Mouse (Mus musculus): ENCODE measurements around the gene Mettl16. TPM values are rescaled to one million over a fixed set of nuclear protein-coding genes. Genes with fewer than 3 reads are reported as not detected.

Mettl16 gene
- polyA plus RNA-seq, 1 experiment from 2014 or later: 55.4 TPM

- no peak overlapping the region for H3K9ac ChIP-seq
- 87% methylated on average over 13 of the region's 13 CpGs for WGBS
- H3K36me3 ChIP-seq: peaks cover 54% of the 10 kb centered on the region
- H3K9me3 ChIP-seq (replicated peaks): 0 out of 2 replicates have a peak, but pooled peaks cover 3% of the 10 kb centered on the region
- no peak overlapping the region for H3K27ac ChIP-seq
- peaks cover 57% of the 10 kb centered on the region for H3K4me1 ChIP-seq
- no peak for ATAC-seq (replicated peaks; ENCODE audit: low FRiP score)
- no peaks in the 10 kb centered on the region for H3K27me3 ChIP-seq
- H3K4me3 ChIP-seq (replicated peaks): no peak overlapping the region
- H3K4me2 ChIP-seq: no peak overlapping the region
Measured at GRCm38 (mm10) chr11:74842045-74842444, 71.4 kb downstream of the Mettl16 start.

GRCm38 (mm10) chr11:74842656-74843434 lies 72.2 kb downstream of the Mettl16 start:
- ATAC-seq (replicated peaks; ENCODE audit: low FRiP score): no peak
- Histone ChIP-seq H3K9me3 (replicated peaks) (0 out of 2 replicates have a peak, but pooled peaks cover 3% of the 10 kb centered on the region), H3K9ac (no peak overlapping the region), H3K27ac (no peak overlapping the region), H3K36me3 (peaks cover 54% of the 10 kb centered on the region), H3K27me3 (no peaks in the 10 kb centered on the region), H3K4me1 (peaks cover 52% of the 10 kb centered on the region), H3K4me2 (no peak overlapping the region), H3K4me3 (replicated peaks) (no peak overlapping the region)
- 88% methylated on average over 22 of the region's 22 CpGs for WGBS

GRCm38 (mm10) chr11:74843435-74843714 lies 72.7 kb downstream of the Mettl16 start:
- H3K9ac ChIP-seq: no peak overlapping the region
- H3K27me3 ChIP-seq: no peaks in the 10 kb centered on the region
- H3K27ac ChIP-seq: no peak overlapping the region
- no peak for ATAC-seq (replicated peaks; ENCODE audit: low FRiP score)
- WGBS: 70% methylated on average over 2 of the region's 2 CpGs
- H3K4me2 ChIP-seq: no peak overlapping the region
- 0 out of 2 replicates have a peak, but pooled peaks cover 3% of the 10 kb centered on the region for H3K9me3 ChIP-seq (replicated peaks)
- H3K36me3 ChIP-seq: peaks cover 54% of the 10 kb centered on the region
- no peak overlapping the region for H3K4me3 ChIP-seq (replicated peaks)
- peaks cover 55% of the 10 kb centered on the region for H3K4me1 ChIP-seq

GRCm38 (mm10) chr11:74843761-74844160 lies 73.1 kb downstream of the Mettl16 start:
- ATAC-seq (replicated peaks; ENCODE audit: low FRiP score): no peak
- Histone ChIP-seq H3K4me1 (peaks cover 59% of the 10 kb centered on the region), H3K9me3 (replicated peaks) (0 out of 2 replicates have a peak, but pooled peaks cover 3% of the 10 kb centered on the region), H3K27ac (no peak overlapping the region), H3K4me2 (no peak overlapping the region), H3K4me3 (replicated peaks) (no peak overlapping the region), H3K9ac (no peak overlapping the region), H3K27me3 (no peaks in the 10 kb centered on the region), H3K36me3 (peaks cover 54% of the 10 kb centered on the region)
- 69% methylated on average over 5 of the region's 5 CpGs for WGBS

GRCm38 (mm10) chr11:74845784-74846183 lies 75.2 kb downstream of the Mettl16 start:
- Histone ChIP-seq H3K36me3 (peaks cover 41% of the 10 kb centered on the region), H3K9me3 (replicated peaks) (0 out of 2 replicates have a peak, but pooled peaks cover 3% of the 10 kb centered on the region), H3K4me1 (peaks cover 52% of the 10 kb centered on the region), H3K9ac (no peak overlapping the region), H3K27me3 (no peaks in the 10 kb centered on the region), H3K4me2 (no peak overlapping the region), H3K4me3 (replicated peaks) (no peak overlapping the region), H3K27ac (no peak overlapping the region)
- ATAC-seq (replicated peaks; ENCODE audit: low FRiP score): no peak
- WGBS: 67% methylated on average over 3 of the region's 3 CpGs

GRCm38 (mm10) chr11:74847919-74848521 lies 77.4 kb downstream of the Mettl16 start:
- Histone ChIP-seq H3K27me3 (no peaks in the 10 kb centered on the region), H3K4me2 (peak overlapping the region; percentile 41), H3K9me3 (replicated peaks) (0 out of 2 replicates have a peak, but pooled peaks cover 3% of the 10 kb centered on the region), H3K36me3 (peaks cover 26% of the 10 kb centered on the region), H3K9ac (no peak overlapping the region), H3K27ac (peak overlapping the region; percentile 81), H3K4me3 (replicated peaks) (no peak overlapping the region; the same call in 1 of the 2 replicates), H3K4me1 (peaks cover 50% of the 10 kb centered on the region)
- 4% methylated on average over 13 of the region's 13 CpGs for WGBS
- ATAC-seq (replicated peaks; ENCODE audit: low FRiP score): peak; percentile 74

GRCm38 (mm10) chr11:74850998-74851661 lies 80.5 kb downstream of the Mettl16 start:
- 0 out of 2 replicates have a peak, but pooled peaks have one; percentile 22 for ATAC-seq (replicated peaks; ENCODE audit: low FRiP score)
- Histone ChIP-seq H3K4me2 (no peak overlapping the region), H3K36me3 (peaks cover 9% of the 10 kb centered on the region), H3K9me3 (replicated peaks) (no peaks in the 10 kb centered on the region), H3K27me3 (no peaks in the 10 kb centered on the region), H3K4me3 (replicated peaks) (no peak overlapping the region), H3K4me1 (peaks cover 45% of the 10 kb centered on the region), H3K9ac (no peak overlapping the region), H3K27ac (peak overlapping the region; percentile 79)
- 60% methylated on average over 14 of the region's 14 CpGs for WGBS

GRCm38 (mm10) chr11:74857756-74858155 lies 87.1 kb downstream of the Mettl16 start:
- WGBS: 83% methylated on average over 9 of the region's 9 CpGs
- no peaks in the 10 kb centered on the region for H3K27me3 ChIP-seq

GRCm38 (mm10) chr11:74862129-74862528 lies 91.5 kb downstream of the Mettl16 start:
- H3K36me3 ChIP-seq: peaks cover 6% of the 10 kb centered on the region; the same call in 1 of the 2 replicates
- no peak overlapping the region for H3K4me3 ChIP-seq (replicated peaks)
- peaks cover 17% of the 10 kb centered on the region for H3K4me1 ChIP-seq
- WGBS: 72% methylated on average over 5 of the region's 5 CpGs
- no peak overlapping the region for H3K4me2 ChIP-seq
- H3K27me3 ChIP-seq: no peaks in the 10 kb centered on the region
- no peaks in the 10 kb centered on the region for H3K9me3 ChIP-seq (replicated peaks)
- no peak overlapping the region for H3K27ac ChIP-seq
- ATAC-seq (replicated peaks; ENCODE audit: low FRiP score): no peak
- no peak overlapping the region for H3K9ac ChIP-seq

More at GRCm38 (mm10) chr11:74857756-74858155, 87.1 kb downstream of the Mettl16 start:
- peaks cover 10% of the 10 kb centered on the region for H3K4me1 ChIP-seq
- H3K9me3 ChIP-seq (replicated peaks): no peaks in the 10 kb centered on the region
- peaks cover 9% of the 10 kb centered on the region for H3K36me3 ChIP-seq
- H3K9ac ChIP-seq: no peak overlapping the region
- no peak overlapping the region for H3K27ac ChIP-seq
- H3K4me3 ChIP-seq (replicated peaks): no peak overlapping the region
- ATAC-seq (replicated peaks; ENCODE audit: low FRiP score): no peak
- H3K4me2 ChIP-seq: no peak overlapping the region

GRCm38 (mm10) chr11:74863471-74863870 lies 92.8 kb downstream of the Mettl16 start:
- Histone ChIP-seq H3K9me3 (replicated peaks) (no peaks in the 10 kb centered on the region), H3K4me1 (peaks cover 17% of the 10 kb centered on the region), H3K27ac (no peak overlapping the region), H3K27me3 (no peaks in the 10 kb centered on the region), H3K4me2 (peak overlapping the region; percentile 15; the same call in 1 of the 2 replicates), H3K4me3 (replicated peaks) (no peak overlapping the region), H3K9ac (no peak overlapping the region), H3K36me3 (peaks cover 18% of the 10 kb centered on the region)
- WGBS: 35% methylated on average over 11 of the region's 11 CpGs
- ATAC-seq (replicated peaks; ENCODE audit: low FRiP score): no peak

- H3K27me3 ChIP-seq: no peaks in the 10 kb centered on the region
- no peaks in the 10 kb centered on the region for H3K9me3 ChIP-seq (replicated peaks)
- peaks cover 17% of the 10 kb centered on the region for H3K4me1 ChIP-seq
- no peak overlapping the region for H3K9ac ChIP-seq
- 83% methylated on average over 9 of the region's 9 CpGs for WGBS
- H3K4me3 ChIP-seq (replicated peaks): no peak overlapping the region
- H3K36me3 ChIP-seq: peaks cover 18% of the 10 kb centered on the region
- H3K27ac ChIP-seq: no peak overlapping the region
- no peak for ATAC-seq (replicated peaks; ENCODE audit: low FRiP score)
- no peak overlapping the region for H3K4me2 ChIP-seq
Measured at GRCm38 (mm10) chr11:74864421-74864820, 93.8 kb downstream of the Mettl16 start.

GRCm38 (mm10) chr11:74865252-74865651 lies 94.6 kb downstream of the Mettl16 start:
- Histone ChIP-seq H3K4me2 (no peak overlapping the region), H3K9me3 (replicated peaks) (no peaks in the 10 kb centered on the region), H3K27me3 (no peaks in the 10 kb centered on the region), H3K9ac (no peak overlapping the region), H3K27ac (no peak overlapping the region), H3K4me3 (replicated peaks) (no peak overlapping the region), H3K4me1 (peaks cover 17% of the 10 kb centered on the region), H3K36me3 (peaks cover 18% of the 10 kb centered on the region)
- 90% methylated on average over 9 of the region's 9 CpGs for WGBS
- ATAC-seq (replicated peaks; ENCODE audit: low FRiP score): no peak
